Mouse (Mus musculus): ENCODE measurements around the gene Hydin.

DNA sequence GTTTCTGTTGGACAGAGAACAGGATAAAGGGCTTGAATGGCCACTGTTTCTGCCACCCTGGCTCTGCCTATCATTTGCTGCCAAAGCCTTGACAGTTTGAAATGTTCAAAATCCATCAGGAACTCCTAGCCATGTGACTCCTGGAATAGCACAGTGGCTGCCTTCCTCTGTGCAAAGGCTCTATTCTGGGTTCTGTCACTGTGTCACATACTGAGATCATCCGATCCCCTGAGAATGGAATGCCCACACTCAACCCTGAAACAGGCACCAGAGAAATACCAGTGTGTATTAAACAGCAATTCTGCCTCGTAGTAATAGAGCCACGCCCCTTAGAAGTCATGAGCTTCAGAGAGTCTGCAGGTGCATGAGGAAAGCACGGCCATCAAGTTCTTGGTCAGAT, 385.1 kb downstream of the Hydin start:
- TF ChIP-seq CTCF (IDR thresholded peaks at IDR 0.05) (no peak), POLR2A (IDR thresholded peaks at IDR 0.05; ENCODE audit: insufficient read depth, low read depth, low read length) (no peak), EP300 (IDR thresholded peaks at IDR 0.05; ENCODE audit: insufficient read depth, low read depth, low read length) (no peak)
